Mouse (Mus musculus): ENCODE results near the gene Bzw1. TPM values are rescaled to one million over a fixed set of nuclear protein-coding genes. Genes with fewer than 3 reads are reported as not detected.
"Not testable (repeated sequence)": the region's sequence is repeated elsewhere in the genome, so short reads cannot be mapped to it uniquely, and the experiment has no call there.

Bzw1 gene
- polyA plus RNA-seq, 1 experiment from 2014 or later: 334 TPM

GRCm38 (mm10) chr1:58369716-58370115 is 23.0 kb upstream of the Bzw1 start:
- Histone ChIP-seq H3K4me2 (no peak overlapping the region), H3K27ac (no peak overlapping the region), H3K36me3 (no peaks in the 10 kb centered on the region), H3K9ac (no peak overlapping the region), H3K4me3 (no peak overlapping the region), H3K27me3 (no peaks in the 10 kb centered on the region), H3K9me3 (no peaks in the 10 kb centered on the region), H3K4me1 (peaks cover 4% of the 10 kb centered on the region; the same call in 1 of the 2 replicates)
- 69% methylated on average over 2 of the region's 2 CpGs for WGBS
- no peak for ATAC-seq (ENCODE audit: insufficient number of reproducible peaks, low FRiP score, low TSS enrichment, low read depth)

DNA sequence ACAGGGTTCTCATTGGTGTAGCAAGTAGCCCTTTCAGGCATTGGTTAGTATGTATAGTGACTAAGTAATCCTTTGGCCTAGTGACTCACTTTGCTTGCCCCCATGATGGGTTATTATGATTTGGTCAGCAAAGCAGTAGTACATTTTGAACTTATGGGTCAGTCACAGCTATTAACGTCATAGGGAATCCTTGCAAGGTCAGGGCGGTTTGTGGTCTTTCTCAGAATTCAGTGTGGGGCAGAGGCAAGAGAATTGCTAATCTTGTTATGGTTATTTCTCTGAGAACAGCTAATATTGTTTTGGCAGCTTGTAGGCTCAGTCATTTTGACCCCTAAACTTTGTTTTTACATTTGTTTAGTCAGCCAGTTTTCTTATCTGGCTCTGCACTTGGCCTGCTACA is 18.4 kb upstream of the Bzw1 start:
- not testable (repeated sequence) for H3K4me3 ChIP-seq

GRCm38 (mm10) chr1:58375574-58376147 is 17.0 kb upstream of the Bzw1 start:
- no peak for ATAC-seq (ENCODE audit: insufficient number of reproducible peaks, low FRiP score, low TSS enrichment, low read depth)
- Histone ChIP-seq H3K9me3 (no peaks in the 10 kb centered on the region), H3K27me3 (no peaks in the 10 kb centered on the region), H3K27ac (no peak overlapping the region), H3K4me3 (no peak overlapping the region), H3K4me2 (no peak overlapping the region), H3K36me3 (no peaks in the 10 kb centered on the region), H3K9ac (no peak overlapping the region), H3K4me1 (no peaks in the 10 kb centered on the region)
- WGBS: 77% methylated on average over 3 of the region's 3 CpGs

More for the DNA sequence above, 18.4 kb upstream of the Bzw1 start:
- not testable (repeated sequence) for H3K36me3 ChIP-seq; H3K4me2 ChIP-seq; ATAC-seq (ENCODE audit: insufficient number of reproducible peaks, low FRiP score, low TSS enrichment, low read depth); H3K4me1 ChIP-seq; H3K9me3 ChIP-seq; H3K27me3 ChIP-seq; H3K27ac ChIP-seq; H3K9ac ChIP-seq
- WGBS: 74% methylated on average over 2 of the region's 2 CpGs

DNA sequence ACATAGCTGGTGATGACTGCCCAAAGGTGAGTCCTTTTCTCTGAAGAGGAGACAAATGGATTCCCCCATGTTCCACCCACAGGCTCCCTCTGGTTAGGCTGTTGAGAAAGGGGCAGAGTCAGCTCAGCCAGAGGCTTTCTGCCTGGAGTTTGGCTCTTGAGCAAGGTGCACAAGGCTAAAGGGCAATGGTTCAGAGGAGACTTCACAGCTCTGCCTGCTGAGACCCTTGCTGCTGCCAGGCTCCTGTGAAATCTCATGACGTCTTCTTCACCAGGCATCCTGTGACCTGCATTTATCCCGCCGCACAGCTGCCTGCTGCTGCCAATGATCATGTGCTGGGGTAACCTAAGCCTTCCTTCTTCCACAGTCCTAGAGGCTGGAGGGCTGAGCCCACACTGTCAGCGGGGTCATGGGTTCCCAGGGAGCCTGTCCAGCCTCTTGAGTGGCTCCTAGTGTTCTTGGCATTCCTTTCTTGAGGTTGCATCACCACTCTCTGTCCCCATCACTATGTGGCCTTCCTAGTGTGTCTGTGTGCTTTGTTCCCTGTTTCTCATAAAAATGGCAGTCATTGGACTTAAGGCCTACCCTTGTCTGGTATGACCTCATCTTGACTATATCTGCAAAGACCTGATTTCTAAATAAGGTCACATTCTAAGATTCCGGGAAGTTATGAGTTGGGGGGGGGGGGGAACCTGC is 10.0 kb upstream of the Bzw1 start:
- 66% methylated on average over 5 of the region's 5 CpGs for WGBS
- H3K36me3 ChIP-seq: no peaks in the 10 kb centered on the region
- H3K4me3 ChIP-seq: no peak overlapping the region
- H3K4me2 ChIP-seq: no peak overlapping the region
- no peak overlapping the region for H3K9ac ChIP-seq
- no peaks in the 10 kb centered on the region for H3K27me3 ChIP-seq
- no peak overlapping the region for H3K27ac ChIP-seq
- H3K9me3 ChIP-seq: no peaks in the 10 kb centered on the region
- no peaks in the 10 kb centered on the region for H3K4me1 ChIP-seq
- ATAC-seq (ENCODE audit: insufficient number of reproducible peaks, low FRiP score, low TSS enrichment, low read depth): no peak

DNA sequence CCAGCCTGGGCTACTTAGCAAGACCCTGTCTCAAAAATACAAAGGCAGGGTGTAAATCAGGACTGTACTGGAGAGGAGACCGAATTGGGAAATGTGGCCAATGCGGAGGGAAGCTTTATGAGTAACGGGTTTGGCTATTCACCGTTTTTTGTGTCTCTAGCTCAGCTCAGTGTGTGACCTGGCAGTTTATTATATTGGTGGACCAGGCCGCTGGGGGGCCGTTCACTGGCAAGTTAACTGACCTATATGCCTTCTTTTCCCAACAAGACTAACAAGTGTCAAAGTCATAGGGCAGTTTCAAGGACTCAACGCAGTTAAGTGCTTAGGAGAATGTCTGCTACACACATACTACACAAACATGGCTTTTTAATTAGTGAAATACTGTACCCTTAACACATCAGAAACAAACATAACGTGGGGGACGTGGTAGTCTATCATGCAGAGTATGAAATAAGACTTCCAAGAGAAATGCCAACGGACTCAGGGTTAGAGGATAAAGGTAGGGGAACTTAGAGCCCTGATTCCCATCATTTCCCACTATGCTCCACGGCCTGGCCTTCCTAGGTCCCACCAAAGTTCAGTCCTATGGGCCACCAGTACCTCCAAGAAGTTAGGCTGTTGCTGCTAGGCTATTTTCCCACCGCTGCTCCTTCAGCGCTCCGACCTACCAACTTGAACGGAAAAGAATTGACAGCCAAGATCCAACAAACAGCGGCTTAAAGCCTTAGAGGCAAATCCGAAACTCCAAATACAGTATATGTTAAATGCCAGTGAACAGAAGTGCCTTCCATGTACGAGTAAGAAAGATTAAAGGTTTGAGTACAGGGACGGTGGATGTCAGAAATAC is 1.1 kb upstream of the Bzw1 start:
- Histone ChIP-seq H3K4me1 (peaks cover 7% of the 10 kb centered on the region), H3K4me2 (peak overlapping the region; percentile 70), H3K9me3 (no peaks in the 10 kb centered on the region; the same call in 1 of the 2 replicates), H3K27ac (peak overlapping the region; percentile 99), H3K9ac (peak overlapping the region; percentile 95), H3K36me3 (peaks cover 20% of the 10 kb centered on the region), H3K27me3 (no peaks in the 10 kb centered on the region), H3K4me3 (peak overlapping the region; percentile 96)
- no peak for ATAC-seq (ENCODE audit: insufficient number of reproducible peaks, low FRiP score, low TSS enrichment, low read depth)
- WGBS: 37% methylated on average over 19 of the region's 19 CpGs

DNA sequence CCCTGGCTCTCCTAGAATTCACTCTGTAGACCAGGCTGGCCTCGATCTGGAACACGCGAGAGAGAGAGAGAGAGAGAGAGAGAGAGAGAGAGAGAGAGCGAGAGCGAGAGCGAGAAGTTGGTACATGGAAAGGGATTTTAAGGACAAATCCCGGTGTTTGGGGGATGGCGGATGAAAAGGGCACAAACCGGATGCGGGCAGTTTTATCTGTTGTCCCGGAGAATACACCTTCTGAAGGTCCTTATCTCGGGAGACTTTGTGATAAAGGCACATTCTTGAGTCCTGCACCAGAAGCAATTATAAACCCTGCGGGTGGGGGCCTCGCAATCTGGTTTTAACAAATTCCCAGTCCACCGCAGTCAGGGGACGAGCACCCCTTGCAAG is 438 bp upstream of the Bzw1 start:
- H3K9ac ChIP-seq: peak overlapping the region; percentile 95
- peaks cover 7% of the 10 kb centered on the region for H3K4me1 ChIP-seq
- H3K36me3 ChIP-seq: peaks cover 26% of the 10 kb centered on the region
- under 1% methylated on average over 16 of the region's 16 CpGs for WGBS
- no peak for ATAC-seq (ENCODE audit: insufficient number of reproducible peaks, low FRiP score, low TSS enrichment, low read depth)
- peak overlapping the region; percentile 99 for H3K27ac ChIP-seq
- H3K27me3 ChIP-seq: no peaks in the 10 kb centered on the region
- no peaks in the 10 kb centered on the region; the same call in 1 of the 2 replicates for H3K9me3 ChIP-seq
- peak overlapping the region; percentile 70 for H3K4me2 ChIP-seq
- peak overlapping the region; percentile 96 for H3K4me3 ChIP-seq

GRCm38 (mm10) chr1:58393284-58394195 is 842 bp downstream of the Bzw1 start:
- Histone ChIP-seq H3K27ac (peak overlapping the region; percentile 99), H3K4me3 (peak overlapping the region; percentile 96), H3K27me3 (no peaks in the 10 kb centered on the region), H3K4me2 (peak overlapping the region; percentile 70), H3K4me1 (peaks cover 7% of the 10 kb centered on the region), H3K9ac (peak overlapping the region; percentile 95), H3K9me3 (no peaks in the 10 kb centered on the region; the same call in 1 of the 2 replicates), H3K36me3 (peaks cover 39% of the 10 kb centered on the region)
- ATAC-seq (ENCODE audit: insufficient number of reproducible peaks, low FRiP score, low TSS enrichment, low read depth): peak; percentile 56
- WGBS: under 1% methylated on average over 60 of the region's 90 CpGs

- H3K9me3 ChIP-seq: no peaks in the 10 kb centered on the region
- no peak overlapping the region for H3K27ac ChIP-seq
- WGBS: 87% methylated on average over 3 of the region's 3 CpGs
- H3K4me2 ChIP-seq: no peak overlapping the region
- no peak for ATAC-seq (ENCODE audit: insufficient number of reproducible peaks, low FRiP score, low TSS enrichment, low read depth)
- peaks cover 55% of the 10 kb centered on the region for H3K36me3 ChIP-seq
- no peaks in the 10 kb centered on the region for H3K27me3 ChIP-seq
- no peak overlapping the region for H3K4me3 ChIP-seq
- peaks cover 7% of the 10 kb centered on the region for H3K4me1 ChIP-seq
- no peak overlapping the region for H3K9ac ChIP-seq
Observed at GRCm38 (mm10) chr1:58395341-58395740, 2.6 kb downstream of the Bzw1 start.

- Histone ChIP-seq H3K9ac (no peak overlapping the region), H3K4me3 (no peak overlapping the region), H3K27me3 (no peaks in the 10 kb centered on the region), H3K36me3 (peaks cover 64% of the 10 kb centered on the region), H3K9me3 (no peaks in the 10 kb centered on the region), H3K4me2 (no peak overlapping the region), H3K4me1 (peaks cover 7% of the 10 kb centered on the region), H3K27ac (no peak overlapping the region)
- no peak for ATAC-seq (ENCODE audit: insufficient number of reproducible peaks, low FRiP score, low TSS enrichment, low read depth)
- WGBS: 94% methylated on average over 1 of the region's 1 CpGs
Observed at GRCm38 (mm10) chr1:58396179-58396578, 3.5 kb downstream of the Bzw1 start.

DNA sequence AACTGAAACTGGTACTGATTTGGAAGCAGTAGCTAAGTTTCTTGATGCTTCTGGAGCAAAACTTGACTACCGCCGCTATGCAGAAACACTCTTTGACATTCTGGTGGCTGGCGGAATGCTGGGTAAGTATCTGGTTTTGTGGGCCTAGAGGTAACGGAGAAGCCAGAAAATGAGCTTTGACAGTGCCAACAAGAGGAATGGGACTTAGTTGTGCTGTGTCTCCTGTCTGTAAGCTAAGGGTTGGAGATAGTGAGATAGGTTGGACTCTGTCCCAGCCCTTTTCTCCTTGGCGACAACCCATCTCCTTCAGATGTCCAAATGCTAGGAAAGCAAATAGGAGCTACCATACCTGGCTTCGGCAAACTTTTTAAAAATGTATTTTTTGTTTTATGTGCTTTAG is 5.0 kb downstream of the Bzw1 start:
- 92% methylated on average over 6 of the region's 6 CpGs for WGBS
- no peak overlapping the region for H3K27ac ChIP-seq
- H3K4me2 ChIP-seq: no peak overlapping the region
- no peak overlapping the region for H3K9ac ChIP-seq
- no peaks in the 10 kb centered on the region; the same call in 1 of the 2 replicates for H3K4me1 ChIP-seq
- H3K4me3 ChIP-seq: no peak overlapping the region
- no peaks in the 10 kb centered on the region for H3K9me3 ChIP-seq
- H3K27me3 ChIP-seq: no peaks in the 10 kb centered on the region
- no peak for ATAC-seq (ENCODE audit: insufficient number of reproducible peaks, low FRiP score, low TSS enrichment, low read depth)
- H3K36me3 ChIP-seq: peaks cover 79% of the 10 kb centered on the region

GRCm38 (mm10) chr1:58401396-58401795 is 8.7 kb downstream of the Bzw1 start:
- Histone ChIP-seq H3K9ac (no peak overlapping the region), H3K27ac (no peak overlapping the region), H3K4me1 (no peaks in the 10 kb centered on the region), H3K36me3 (peaks cover 86% of the 10 kb centered on the region), H3K27me3 (no peaks in the 10 kb centered on the region), H3K4me3 (no peak overlapping the region), H3K4me2 (no peak overlapping the region), H3K9me3 (no peaks in the 10 kb centered on the region)
- no peak for ATAC-seq (ENCODE audit: insufficient number of reproducible peaks, low FRiP score, low TSS enrichment, low read depth)
- 94% methylated on average over 6 of the region's 6 CpGs for WGBS
